Mouse (Mus musculus): ENCODE measurements at regions not wholly inside any gene's neighbourhood (a gene's known extent, or its start where the extent isn't known, plus 50 kb on each side); places are given as distances from the start of the nearest gene placed in this dataset.

DNA sequence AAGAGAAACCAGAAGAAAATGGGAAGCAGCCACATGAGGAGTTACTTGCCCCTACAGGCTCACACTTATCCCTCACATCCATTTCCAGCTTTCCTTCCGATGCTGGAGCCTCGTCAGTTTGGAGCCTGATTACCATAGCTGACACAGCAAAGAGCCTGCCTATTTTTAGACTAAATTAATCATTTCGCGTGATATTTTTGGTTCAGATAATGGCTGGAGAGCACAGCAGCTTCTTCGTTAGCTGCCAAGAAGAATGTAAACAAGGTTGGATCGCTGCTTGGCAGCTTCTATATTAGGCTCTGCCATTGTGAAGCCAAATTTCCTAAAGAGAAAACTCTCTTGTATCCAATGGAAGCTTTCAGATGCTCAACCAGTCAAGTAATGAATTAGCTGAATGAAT is 676.9 kb upstream of the A1bg start:
- no peak for DNase-seq (ENCODE audit: low read depth, low spot score)

DNA sequence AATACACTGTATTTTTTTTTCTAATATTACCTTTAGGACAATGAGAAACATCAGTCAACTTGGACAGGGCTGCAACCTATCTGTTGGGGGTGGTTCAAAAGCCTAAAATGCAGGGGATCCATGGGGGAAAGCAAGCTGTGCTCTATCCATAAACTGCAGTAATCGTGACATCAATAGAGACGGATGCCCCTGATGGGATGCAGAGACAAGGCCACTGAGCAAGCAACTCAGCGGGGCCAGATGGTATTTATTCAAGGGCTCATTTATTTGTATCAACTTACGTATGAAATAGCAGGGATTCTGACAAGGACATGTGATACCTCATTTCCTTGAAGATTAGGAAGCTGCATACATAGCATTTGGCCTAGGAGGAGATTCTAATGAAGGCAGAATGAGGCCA is 673.5 kb upstream of the A1bg start:
- DNase-seq (ENCODE audit: low read depth, low spot score) = no peak

GRCm38 (mm10) chr15:61588956-61589355 is 666.1 kb upstream of the A1bg start:
- DNase-seq (ENCODE audit: low read depth, low spot score) = no peak

DNA sequence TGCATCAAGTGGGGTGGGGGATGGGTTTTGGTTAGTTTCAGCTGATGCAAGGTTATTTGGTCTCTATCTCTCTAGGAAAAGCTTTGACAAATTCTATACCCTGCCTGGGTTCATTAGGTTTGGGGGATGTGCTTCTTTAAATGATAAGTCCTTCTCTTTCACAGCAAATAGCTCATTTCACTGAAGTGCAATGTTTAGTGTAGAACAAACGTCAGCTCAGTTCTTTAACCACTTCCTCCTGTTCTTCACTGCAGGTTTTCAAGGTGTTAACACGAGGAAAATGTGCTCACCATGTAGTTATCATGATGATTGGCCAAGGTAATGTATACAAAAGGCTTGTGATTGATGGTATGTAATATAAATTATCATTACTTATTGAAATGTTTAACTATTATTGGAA is 659.5 kb upstream of the A1bg start:
- peak; percentile 46 for DNase-seq (ENCODE audit: low read depth, low spot score)

DNA sequence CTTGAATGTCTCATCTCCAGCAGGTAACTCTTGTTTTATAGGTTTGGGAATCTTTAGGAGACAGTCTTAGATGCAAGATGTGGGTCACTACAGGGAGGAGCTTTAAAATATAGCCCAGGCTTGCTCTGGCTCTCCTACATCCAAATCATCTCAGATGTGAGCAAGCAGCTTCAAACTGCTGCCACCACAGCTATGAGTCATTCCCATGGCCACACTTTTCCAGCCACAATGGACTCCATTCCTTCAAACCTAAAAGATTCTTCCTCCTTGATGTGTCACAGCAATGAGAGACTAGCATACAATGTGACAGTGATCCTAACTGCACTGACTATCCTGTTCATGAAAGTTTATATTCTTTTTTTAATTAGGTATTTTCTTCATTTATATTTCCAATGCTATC is 640.5 kb upstream of the A1bg start:
- no peak for DNase-seq (ENCODE audit: low read depth, low spot score)

- no peak for DNase-seq (ENCODE audit: low read depth, low spot score)
Observed at GRCm38 (mm10) chr15:61562252-61562651, 639.4 kb upstream of the A1bg start.

GRCm38 (mm10) chr15:61553908-61554307 is 631.1 kb upstream of the A1bg start:
- no peak for DNase-seq (ENCODE audit: low read depth, low spot score)

GRCm38 (mm10) chr15:61553081-61553680 is 630.4 kb upstream of the A1bg start:
- no peak for DNase-seq (ENCODE audit: low read depth, low spot score)

DNA sequence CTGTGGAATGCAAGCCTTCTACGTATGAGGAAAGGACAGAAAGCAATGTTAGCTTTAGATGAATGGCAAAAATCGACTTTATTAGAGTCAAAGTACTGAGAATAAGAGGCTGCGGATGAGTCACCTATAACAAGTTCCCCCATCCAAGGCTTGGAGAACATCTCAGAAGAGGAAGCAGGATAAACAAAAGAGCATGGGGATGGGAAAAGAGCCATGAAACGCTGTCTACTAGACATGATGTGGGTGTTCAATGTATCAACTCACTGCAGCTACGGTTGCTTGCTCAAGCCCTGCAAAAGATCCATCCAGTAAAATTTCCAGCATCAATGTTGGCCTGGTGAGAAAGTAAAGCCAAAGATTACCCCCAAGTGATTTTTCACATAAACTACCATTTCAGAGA is 628.4 kb upstream of the A1bg start:
- DNase-seq (ENCODE audit: low read depth, low spot score) = no peak

- DNase-seq (ENCODE audit: low read depth, low spot score) = peak; percentile 44
Observed at GRCm38 (mm10) chr15:61548400-61548799, 625.6 kb upstream of the A1bg start.

DNA sequence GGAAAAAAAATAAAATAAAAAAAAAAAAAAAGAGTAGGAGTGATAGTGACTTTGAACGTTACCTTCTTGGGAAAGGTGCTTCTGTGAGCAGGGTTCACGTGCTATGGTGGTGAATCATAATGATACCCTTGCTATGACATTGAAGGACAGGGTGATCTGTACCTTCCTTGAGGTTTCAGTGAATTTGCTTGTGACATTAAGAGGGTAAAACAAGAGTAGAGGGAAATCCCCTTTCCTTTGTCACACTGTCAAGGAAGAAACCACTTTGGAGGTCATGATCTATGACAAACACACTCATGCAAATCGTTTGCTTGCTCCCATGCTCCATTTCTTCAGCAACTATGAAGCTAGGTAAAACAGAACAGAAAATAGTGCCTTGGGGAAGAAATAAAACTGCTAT is 623.8 kb upstream of the A1bg start:
- peak; percentile 81 for DNase-seq (ENCODE audit: low read depth, low spot score)

- no peak for DNase-seq (ENCODE audit: low read depth, low spot score)
Observed at GRCm38 (mm10) chr15:61544074-61544473, 621.3 kb upstream of the A1bg start.

GRCm38 (mm10) chr15:61541643-61542042 is 618.8 kb upstream of the A1bg start:
- no peak for DNase-seq (ENCODE audit: low read depth, low spot score)

GRCm38 (mm10) chr15:61540753-61541421 is 618.1 kb upstream of the A1bg start:
- peak; percentile 70 for DNase-seq (ENCODE audit: low read depth, low spot score)

- DNase-seq (ENCODE audit: low read depth, low spot score) = peak; percentile 41
Observed at GRCm38 (mm10) chr15:61538930-61539329, 616.1 kb upstream of the A1bg start.

DNA sequence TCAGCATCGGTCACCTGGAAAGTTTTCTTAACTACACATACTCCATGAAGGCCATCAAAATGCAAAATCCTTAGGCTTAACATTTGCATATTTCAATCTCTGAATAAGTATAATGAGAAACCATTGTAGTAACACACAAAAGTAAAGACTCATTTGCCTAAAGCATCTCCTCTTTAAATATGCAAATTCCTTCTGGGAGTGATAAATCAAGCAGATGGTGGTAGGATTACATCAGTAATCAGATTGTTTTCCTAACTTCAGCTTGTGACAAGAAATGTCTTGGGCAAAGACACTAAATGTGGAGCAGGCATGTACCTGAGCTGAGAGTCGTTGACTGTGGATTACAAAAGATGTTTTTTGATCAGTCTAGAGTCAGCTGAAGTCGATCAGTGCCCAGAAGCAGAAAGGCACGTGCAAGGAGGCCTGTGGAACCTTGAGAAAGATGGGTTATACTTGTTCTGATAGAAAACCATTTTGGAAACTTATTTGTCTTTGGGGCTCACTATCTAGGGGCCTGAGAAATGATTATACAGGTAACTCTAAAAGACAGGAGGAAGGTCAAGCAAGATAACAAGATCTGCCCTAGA is 615.5 kb upstream of the A1bg start:
- DNase-seq (ENCODE audit: low read depth, low spot score) = no peak

DNA sequence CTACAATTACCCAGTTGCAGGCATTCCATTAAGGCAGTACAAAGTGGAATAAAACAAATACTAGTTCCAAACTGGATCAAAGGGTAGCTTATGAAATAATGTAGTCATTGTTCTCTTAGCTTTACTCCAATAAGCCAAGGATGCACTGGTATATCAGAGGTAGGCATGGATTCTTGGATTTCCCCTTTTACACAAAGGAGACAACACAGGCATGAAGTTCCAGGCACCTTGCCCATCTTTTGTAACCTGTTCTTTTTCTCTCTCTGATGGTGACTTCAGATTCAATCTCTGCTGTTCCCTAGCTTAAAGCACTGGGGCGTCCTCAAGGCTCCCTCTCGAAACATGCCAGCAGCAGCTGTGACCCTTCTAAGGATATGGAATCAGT is 613.5 kb upstream of the A1bg start:
- DNase-seq (ENCODE audit: low read depth, low spot score) = no peak

DNA sequence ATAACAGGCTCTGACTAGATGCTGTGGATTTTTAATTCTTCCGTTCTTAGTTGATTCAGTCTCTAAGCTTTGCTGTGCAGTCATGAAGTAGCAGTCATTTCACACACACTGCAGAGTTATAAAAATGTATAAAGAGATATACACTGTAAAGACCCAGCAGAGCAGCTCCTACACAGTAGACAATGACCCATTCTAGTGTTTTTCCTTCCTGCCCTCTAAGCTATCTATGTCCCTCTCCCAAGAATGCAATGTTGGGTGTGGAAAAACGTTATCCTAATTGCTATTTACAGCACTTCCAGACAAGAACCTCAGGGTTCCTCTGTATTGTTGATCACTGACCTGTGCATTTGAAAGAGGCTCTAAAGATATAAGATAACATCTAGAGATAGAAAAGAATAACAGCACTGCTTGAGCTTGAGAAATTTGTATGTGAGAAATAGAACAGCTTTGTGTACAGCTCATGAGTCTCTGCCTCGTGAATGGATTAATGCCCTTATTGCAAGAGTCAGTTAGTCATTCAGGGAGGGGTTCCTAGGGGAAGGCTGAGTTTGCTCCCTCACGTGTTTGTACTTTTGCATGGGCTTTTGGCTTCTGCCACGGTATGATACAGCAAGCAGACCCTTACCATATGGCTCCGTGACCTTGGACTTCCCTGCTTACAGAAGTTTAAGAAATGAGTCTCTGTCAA is 613.0 kb upstream of the A1bg start:
- DNase-seq (ENCODE audit: low read depth, low spot score) = no peak

- DNase-seq (ENCODE audit: low read depth, low spot score) = no peak
Observed at GRCm38 (mm10) chr15:61535180-61535579, 612.4 kb upstream of the A1bg start.

DNA sequence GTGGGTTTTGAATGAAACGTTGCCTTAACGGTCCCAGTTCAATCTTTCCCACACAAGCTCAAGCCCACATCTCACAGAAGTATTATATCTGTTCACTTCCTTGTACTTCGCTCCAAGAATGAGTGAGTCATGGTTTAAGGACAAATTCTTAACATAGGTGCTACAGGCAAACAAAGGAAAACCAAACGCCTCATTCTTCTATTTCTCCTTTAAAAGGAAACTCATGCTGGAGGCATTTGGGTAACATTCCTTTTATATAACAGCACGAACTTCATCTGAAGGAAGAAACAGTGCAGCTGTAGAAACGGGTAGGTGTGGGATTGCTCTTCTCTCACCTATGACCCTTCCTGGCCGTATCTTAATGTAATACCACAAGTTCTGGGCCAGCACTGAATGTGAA is 610.0 kb upstream of the A1bg start:
- no peak for DNase-seq (ENCODE audit: low read depth, low spot score)

GRCm38 (mm10) chr15:61532040-61532439 is 609.2 kb upstream of the A1bg start:
- DNase-seq (ENCODE audit: low read depth, low spot score) = no peak

DNA sequence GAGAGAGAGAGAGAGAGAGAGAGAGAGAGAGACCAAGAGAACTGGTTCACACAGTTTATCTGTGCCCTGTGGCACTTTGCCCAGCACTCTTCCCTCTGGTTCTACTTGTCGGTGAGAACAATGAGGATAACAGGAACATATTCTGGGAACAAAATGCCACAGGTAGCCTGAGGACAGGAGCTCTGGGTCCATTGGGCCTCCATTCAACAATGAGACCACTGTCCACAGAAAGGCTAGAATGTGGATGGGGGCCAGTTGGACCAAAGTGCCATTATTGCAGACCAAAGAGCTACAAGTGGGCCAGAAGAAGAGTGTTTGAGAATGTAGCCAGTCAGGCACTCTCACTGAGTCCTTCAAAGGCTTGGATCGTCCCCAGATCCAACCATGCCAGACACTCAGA is 600.2 kb upstream of the A1bg start:
- no peak for DNase-seq (ENCODE audit: low read depth, low spot score)

DNA sequence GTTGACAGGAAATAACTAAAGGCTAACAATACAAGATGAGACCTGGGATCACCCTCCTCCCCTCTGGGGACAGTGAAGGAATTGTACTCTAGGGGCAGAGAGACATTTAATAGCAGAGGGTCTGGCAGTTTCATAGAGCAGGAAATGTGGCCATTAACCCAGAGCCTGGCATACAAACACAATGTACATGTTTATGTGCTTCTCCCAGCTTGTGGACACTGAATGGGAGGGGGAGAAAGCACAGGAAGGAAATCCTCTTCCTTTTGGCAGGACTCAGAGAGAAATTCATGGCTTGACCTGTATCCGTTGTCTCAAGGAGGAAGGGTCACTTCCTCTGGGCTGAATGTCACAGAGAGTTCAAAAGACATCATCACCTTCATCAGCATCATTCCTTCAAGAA is 594.5 kb upstream of the A1bg start:
- no peak for DNase-seq (ENCODE audit: low read depth, low spot score)

Data from CD4-positive, CD25-positive, alpha-beta regulatory T cell, adult 2 months (primary cell).